In the genomic region with DNA sequence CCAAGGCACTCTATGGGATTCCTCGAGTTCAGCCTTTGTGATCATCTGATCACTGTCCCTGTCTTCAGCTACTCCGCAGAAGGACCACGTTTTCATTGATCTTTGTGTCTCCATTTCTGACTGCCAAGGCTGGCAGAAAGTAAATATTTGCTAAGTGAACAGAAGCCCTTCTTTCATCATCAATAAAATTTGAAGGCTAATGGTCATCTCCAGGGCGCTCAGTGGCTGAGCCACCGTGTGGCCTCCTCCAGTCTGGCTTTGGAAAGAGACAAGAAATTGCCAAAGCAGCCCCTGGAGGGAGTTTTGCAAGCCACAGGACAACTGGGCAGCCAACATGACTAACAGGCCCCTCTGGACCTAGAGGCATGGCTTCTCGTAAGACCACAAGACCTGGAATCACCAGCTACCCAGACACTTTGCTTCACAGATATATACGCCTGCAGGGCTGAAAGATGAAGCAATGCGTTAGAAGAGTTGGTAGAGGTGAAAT, we compare ENCODE assay signal across 18 mouse cellular contexts. TPM values are rescaled to one million over a fixed set of nuclear protein-coding genes. Genes with fewer than 3 reads are reported as not detected.
"Had no signal": no experiment of that assay in that cellular context is flagged by ENCODE, and none has a peak within 500 bp of the region (broad histone marks: within the 10 kb centered on the region; RNA-seq: fewer than 3 reads in every experiment).

No protein-coding gene starts in this region.

- H3K4me1 ChIP-seq: lung, embryonic 15.5 days; midbrain, embryonic 15.5 days; neural tube, embryonic 12.5 days; stomach, embryonic 15.5 days had no signal

- DNase-seq: kidney, postnatal 14 days; left cerebral cortex, postnatal 4 days; lung, postnatal 14 days; right cerebral cortex, postnatal 4 days; thymus, adult 2 months; thymus, postnatal 25 days had no signal

- H3K27ac ChIP-seq: limb, embryonic 13.5 days; liver, embryonic 14.5 days; lung, embryonic 15.5 days; macrophage; midbrain, embryonic 15.5 days; neural tube, embryonic 12.5 days; stomach, embryonic 15.5 days had no signal

- ATAC-seq: midbrain, embryonic 15.5 days had no signal

- H3K4me2 ChIP-seq: kidney, embryonic 15.5 days; limb, embryonic 13.5 days; lung, embryonic 15.5 days; midbrain, embryonic 11.5 days; midbrain, embryonic 15.5 days; neural tube, embryonic 12.5 days; stomach, embryonic 15.5 days had no signal

- H3K9ac ChIP-seq: kidney, embryonic 15.5 days; limb, embryonic 13.5 days; liver, embryonic 14.5 days; lung, embryonic 15.5 days; midbrain, embryonic 15.5 days; neural tube, embryonic 12.5 days; stomach, embryonic 15.5 days had no signal

- H3K4me3 ChIP-seq: kidney, embryonic 15.5 days; limb, embryonic 13.5 days; lung, embryonic 15.5 days; megakaryocyte, embryonic 14.5 days; midbrain, embryonic 15.5 days; neural tube, embryonic 12.5 days; stomach, embryonic 15.5 days had no signal

- H3K9me3 ChIP-seq: kidney, embryonic 15.5 days; limb, embryonic 13.5 days; lung, embryonic 15.5 days; megakaryocyte, embryonic 14.5 days; midbrain, embryonic 15.5 days; neural tube, embryonic 12.5 days; stomach, embryonic 15.5 days had no signal

- H3K27me3 ChIP-seq: kidney, embryonic 15.5 days; limb, embryonic 13.5 days; lung, embryonic 15.5 days; megakaryocyte, embryonic 14.5 days; midbrain, embryonic 15.5 days; neural tube, embryonic 12.5 days; stomach, embryonic 15.5 days had no signal

- H3K36me3 ChIP-seq: kidney, embryonic 15.5 days; limb, embryonic 13.5 days; lung, embryonic 15.5 days; midbrain, embryonic 15.5 days; neural tube, embryonic 12.5 days; stomach, embryonic 15.5 days had no signal

RNA-seq across cellular contexts. Expression of a gene that starts 11.3 kb away (rescaled TPM):
- total RNA-seq: monocyte, adult 5-6 weeks; neutrophil, adult 5-6 weeks had no signal
